Mouse (Mus musculus): ENCODE measurements at regions not wholly inside any gene's neighbourhood (a gene's known extent, or its start where the extent isn't known, plus 50 kb on each side); places are given as distances from the start of the nearest gene placed in this dataset.

- H3K4me1 ChIP-seq = no peaks in the 10 kb centered on the region
- no peaks in the 10 kb centered on the region for H3K36me3 ChIP-seq (replicated peaks)
- H3K27ac ChIP-seq = no peak overlapping the region
- H3K9me3 ChIP-seq = no peaks in the 10 kb centered on the region
- no peaks in the 10 kb centered on the region for H3K27me3 ChIP-seq (ENCODE audit: poor library complexity, severe bottlenecking)
- no peak for DNase-seq (ENCODE audit: extremely low spot score, low spot score)
- H3K4me3 ChIP-seq = no peak overlapping the region
- WGBS = 92% methylated on average over 2 of the region's 2 CpGs
These were observed 122.2 kb downstream of the Cog6 start for GRCm38 (mm10) chr3:52894812-52895211.

- Histone ChIP-seq H3K36me3 (replicated peaks) (no peaks in the 10 kb centered on the region), H3K9me3 (no peaks in the 10 kb centered on the region), H3K4me3 (no peak overlapping the region), H3K27me3 (ENCODE audit: poor library complexity, severe bottlenecking) (no peaks in the 10 kb centered on the region), H3K27ac (no peak overlapping the region), H3K4me1 (no peaks in the 10 kb centered on the region)
- no peak for DNase-seq (ENCODE audit: extremely low spot score, low spot score)
- WGBS = 80% methylated on average over 4 of the region's 4 CpGs
These were observed 127.8 kb downstream of the Cog6 start for GRCm38 (mm10) chr3:52889156-52889715.

- Histone ChIP-seq H3K27ac (no peak overlapping the region), H3K27me3 (ENCODE audit: poor library complexity, severe bottlenecking) (no peaks in the 10 kb centered on the region), H3K4me1 (no peaks in the 10 kb centered on the region), H3K4me3 (no peak overlapping the region), H3K9me3 (no peaks in the 10 kb centered on the region), H3K36me3 (replicated peaks) (no peaks in the 10 kb centered on the region)
- no peak for DNase-seq (ENCODE audit: extremely low spot score, low spot score)
- WGBS = 91% methylated on average over 3 of the region's 3 CpGs
These were observed 135.1 kb downstream of the Cog6 start for GRCm38 (mm10) chr3:52881981-52882380.

- Histone ChIP-seq H3K4me3 (no peak overlapping the region), H3K27ac (no peak overlapping the region), H3K27me3 (ENCODE audit: poor library complexity, severe bottlenecking) (no peaks in the 10 kb centered on the region), H3K9me3 (no peaks in the 10 kb centered on the region), H3K36me3 (replicated peaks) (no peaks in the 10 kb centered on the region), H3K4me1 (no peaks in the 10 kb centered on the region)
- DNase-seq (ENCODE audit: extremely low spot score, low spot score) = no peak
- WGBS = 84% methylated on average over 4 of the region's 4 CpGs
These were observed 135.9 kb downstream of the Cog6 start for GRCm38 (mm10) chr3:52881139-52881538.

GRCm38 (mm10) chr3:52879700-52880099 lies 137.3 kb downstream of the Cog6 start:
- Histone ChIP-seq H3K4me1 (no peaks in the 10 kb centered on the region), H3K4me3 (no peak overlapping the region), H3K27me3 (ENCODE audit: poor library complexity, severe bottlenecking) (no peaks in the 10 kb centered on the region), H3K27ac (no peak overlapping the region), H3K9me3 (no peaks in the 10 kb centered on the region), H3K36me3 (replicated peaks) (no peaks in the 10 kb centered on the region)
- WGBS = 86% methylated on average over 10 of the region's 10 CpGs
- DNase-seq (ENCODE audit: extremely low spot score, low spot score) = no peak

GRCm38 (mm10) chr3:52878334-52878733 lies 138.7 kb downstream of the Cog6 start:
- Histone ChIP-seq H3K4me3 (no peak overlapping the region), H3K27ac (no peak overlapping the region)
- whole genome bisulfite sequencing = 66% methylated on average over 3 of the region's 3 CpGs

GRCm38 (mm10) chr3:52872260-52872659 lies 144.8 kb downstream of the Cog6 start:
- no peaks in the 10 kb centered on the region for H3K27me3 ChIP-seq (ENCODE audit: poor library complexity, severe bottlenecking)
- no peaks in the 10 kb centered on the region for H3K36me3 ChIP-seq (replicated peaks)
- 90% methylated on average over 5 of the region's 5 CpGs for WGBS
- DNase-seq (ENCODE audit: extremely low spot score, low spot score) = no peak
- H3K4me1 ChIP-seq = no peaks in the 10 kb centered on the region
- no peak overlapping the region for H3K4me3 ChIP-seq
- H3K27ac ChIP-seq = no peak overlapping the region
- H3K9me3 ChIP-seq = no peaks in the 10 kb centered on the region

More at GRCm38 (mm10) chr3:52878334-52878733, 138.7 kb downstream of the Cog6 start:
- no peaks in the 10 kb centered on the region for H3K36me3 ChIP-seq (replicated peaks)
- H3K9me3 ChIP-seq = no peaks in the 10 kb centered on the region
- DNase-seq (ENCODE audit: extremely low spot score, low spot score) = no peak
- no peaks in the 10 kb centered on the region for H3K27me3 ChIP-seq (ENCODE audit: poor library complexity, severe bottlenecking)
- H3K4me1 ChIP-seq = no peaks in the 10 kb centered on the region

- DNase-seq (ENCODE audit: extremely low spot score, low spot score) = no peak
- Histone ChIP-seq H3K27ac (no peak overlapping the region), H3K4me3 (no peak overlapping the region), H3K27me3 (ENCODE audit: poor library complexity, severe bottlenecking) (no peaks in the 10 kb centered on the region), H3K4me1 (0 out of 2 replicates have a peak, but pooled peaks cover 4% of the 10 kb centered on the region), H3K36me3 (replicated peaks) (no peaks in the 10 kb centered on the region), H3K9me3 (no peaks in the 10 kb centered on the region)
- 84% methylated on average over 8 of the region's 8 CpGs for WGBS
These were observed 153.7 kb downstream of the Cog6 start for GRCm38 (mm10) chr3:52863146-52863849.

GRCm38 (mm10) chr3:52862026-52862425 lies 155.0 kb downstream of the Cog6 start:
- Histone ChIP-seq H3K4me3 (no peak overlapping the region), H3K9me3 (no peaks in the 10 kb centered on the region), H3K4me1 (0 out of 2 replicates have a peak, but pooled peaks cover 3% of the 10 kb centered on the region), H3K27me3 (ENCODE audit: poor library complexity, severe bottlenecking) (no peaks in the 10 kb centered on the region), H3K27ac (no peak overlapping the region), H3K36me3 (replicated peaks) (no peaks in the 10 kb centered on the region)
- DNase-seq (ENCODE audit: extremely low spot score, low spot score) = no peak
- 91% methylated on average over 4 of the region's 4 CpGs for WGBS

- Histone ChIP-seq H3K4me1 (no peaks in the 10 kb centered on the region), H3K4me3 (no peak overlapping the region), H3K27me3 (ENCODE audit: poor library complexity, severe bottlenecking) (no peaks in the 10 kb centered on the region), H3K36me3 (replicated peaks) (no peaks in the 10 kb centered on the region), H3K9me3 (no peaks in the 10 kb centered on the region), H3K27ac (no peak overlapping the region)
- 89% methylated on average over 13 of the region's 13 CpGs for WGBS
- no peak for DNase-seq (ENCODE audit: extremely low spot score, low spot score)
These were observed 155.5 kb downstream of the Cog6 start for GRCm38 (mm10) chr3:52861538-52861937.

GRCm38 (mm10) chr3:52859848-52860247 lies 157.2 kb downstream of the Cog6 start:
- no peak for DNase-seq (ENCODE audit: extremely low spot score, low spot score)
- whole genome bisulfite sequencing = 81% methylated on average over 2 of the region's 2 CpGs
- H3K9me3 ChIP-seq = no peaks in the 10 kb centered on the region

GRCm38 (mm10) chr3:52859266-52859825 lies 157.7 kb downstream of the Cog6 start:
- DNase-seq (ENCODE audit: extremely low spot score, low spot score) = no peak
- no peaks in the 10 kb centered on the region for H3K4me1 ChIP-seq
- 92% methylated on average over 8 of the region's 8 CpGs for WGBS
- H3K27me3 ChIP-seq (ENCODE audit: poor library complexity, severe bottlenecking) = no peaks in the 10 kb centered on the region
- H3K36me3 ChIP-seq (replicated peaks) = no peaks in the 10 kb centered on the region
- H3K27ac ChIP-seq = no peak overlapping the region
- no peaks in the 10 kb centered on the region for H3K9me3 ChIP-seq
- H3K4me3 ChIP-seq = no peak overlapping the region

More at GRCm38 (mm10) chr3:52859848-52860247, 157.2 kb downstream of the Cog6 start:
- Histone ChIP-seq H3K27me3 (ENCODE audit: poor library complexity, severe bottlenecking) (no peaks in the 10 kb centered on the region), H3K36me3 (replicated peaks) (no peaks in the 10 kb centered on the region), H3K27ac (no peak overlapping the region), H3K4me3 (no peak overlapping the region), H3K4me1 (no peaks in the 10 kb centered on the region)

- 91% methylated on average over 9 of the region's 9 CpGs for WGBS
- H3K36me3 ChIP-seq (replicated peaks) = no peaks in the 10 kb centered on the region
- no peaks in the 10 kb centered on the region for H3K27me3 ChIP-seq (ENCODE audit: poor library complexity, severe bottlenecking)
- no peak overlapping the region for H3K27ac ChIP-seq
- DNase-seq (ENCODE audit: extremely low spot score, low spot score) = no peak
- no peak overlapping the region for H3K4me3 ChIP-seq
- H3K4me1 ChIP-seq = no peaks in the 10 kb centered on the region
- no peaks in the 10 kb centered on the region for H3K9me3 ChIP-seq
These were observed 158.8 kb downstream of the Cog6 start for GRCm38 (mm10) chr3:52858259-52858658.
